Mouse (Mus musculus) right cerebral cortex, postnatal 10 days (tissue): ENCODE measurements around the gene Gbx1.

Experiments
- DNase-seq, 2 experiments: peaks; one replicate each; pipeline ENCODE4 v3.0.0; 2021; ENCODE audit warnings: low spot score in 2 of 2

Gbx1 gene

GRCm38 (mm10) chr5:24477909-24478308, 49.1 kb downstream of the Gbx1 start:
- no peak for DNase-seq

DNA sequence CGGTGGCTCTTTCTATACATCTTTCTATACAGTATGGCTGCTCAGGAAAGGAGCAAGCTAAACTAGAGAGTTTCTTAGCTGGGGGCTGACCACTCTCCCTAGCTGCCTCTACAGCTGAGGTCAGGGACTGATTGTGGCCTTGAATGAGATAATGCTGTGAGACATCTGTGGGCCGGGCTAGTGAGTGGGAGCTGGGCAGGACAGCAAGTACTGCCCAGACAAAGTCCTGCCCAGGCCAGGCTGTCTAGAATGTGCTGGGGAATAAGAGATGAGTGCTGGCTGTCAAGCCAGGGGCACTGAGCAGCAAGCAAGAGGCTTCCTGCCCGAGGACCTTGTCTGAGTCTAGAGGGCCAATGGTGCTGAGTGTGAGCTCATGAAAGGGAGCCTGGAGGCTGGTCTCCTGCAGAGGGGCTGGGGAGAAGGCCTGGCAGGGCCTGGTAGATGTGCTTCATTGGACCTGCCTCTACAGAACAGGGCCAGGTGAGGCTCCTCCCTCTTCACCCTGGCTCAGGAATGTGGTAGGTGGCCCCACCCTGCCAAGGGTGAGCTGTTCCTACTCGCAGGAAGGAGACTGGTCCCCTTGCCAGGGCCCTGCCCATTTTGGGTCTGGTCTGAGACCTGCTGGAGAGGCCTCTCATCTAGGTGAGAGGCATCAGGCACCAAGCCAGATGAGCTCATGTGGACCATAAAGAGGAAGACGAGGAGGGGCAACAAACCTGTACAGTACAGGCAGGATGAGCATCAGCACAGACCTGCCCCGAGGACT, 51.3 kb downstream of the Gbx1 start:
- no peak for DNase-seq

GRCm38 (mm10) chr5:24474723-24475261, 52.2 kb downstream of the Gbx1 start:
- DNase-seq, result peak; percentile 76 to 79

GRCm38 (mm10) chr5:24474025-24474722, 52.8 kb downstream of the Gbx1 start:
- DNase-seq, result no peak

- DNase-seq, result no peak
Measured at GRCm38 (mm10) chr5:24472884-24473619, 54.0 kb downstream of the Gbx1 start.

- peak; percentile 70 to 75 for DNase-seq
Measured at GRCm38 (mm10) chr5:24470600-24470999, 56.4 kb downstream of the Gbx1 start.

GRCm38 (mm10) chr5:24466762-24467161, 60.2 kb downstream of the Gbx1 start:
- no peak for DNase-seq

- DNase-seq, result no peak
Measured at GRCm38 (mm10) chr5:24455613-24456012, 71.4 kb downstream of the Gbx1 start.

GRCm38 (mm10) chr5:24455076-24455475, 71.9 kb downstream of the Gbx1 start:
- DNase-seq, result no peak

DNA sequence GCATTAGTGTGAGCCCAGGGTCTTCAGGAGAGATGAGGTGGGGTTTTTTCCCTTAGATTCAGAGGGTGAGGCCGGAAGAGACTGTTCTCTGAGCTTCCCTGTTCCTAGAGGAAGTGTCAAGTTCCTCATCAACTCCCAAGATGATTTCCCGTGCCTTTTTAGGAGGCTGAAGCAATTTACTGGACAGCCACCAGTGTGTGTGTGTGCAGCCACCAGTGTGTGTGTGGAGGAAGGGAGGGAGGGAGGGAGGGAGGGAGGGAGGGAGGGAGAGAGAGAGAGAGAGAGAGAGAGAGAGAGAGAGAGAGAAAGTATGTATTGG, 73.1 kb downstream of the Gbx1 start:
- DNase-seq, result no peak

GRCm38 (mm10) chr5:24453283-24453984, 73.6 kb downstream of the Gbx1 start:
- peak; percentile 48 to 73 for DNase-seq
